ENCODE assay signal across 11 mouse cellular contexts in genomic region chr14:54995457-54996138, GRCm38 (mm10). TPM values are rescaled to one million over a fixed set of nuclear protein-coding genes. Genes with fewer than 3 reads are reported as not detected.
DNase-seq lines count a peak whose midpoint lies in the region; ATAC-seq lines count a peak whose summit lies in the region.
"Had no signal": no experiment of that assay in that cellular context is flagged by ENCODE, and none has a peak within 500 bp of the region (broad histone marks: within the 10 kb centered on the region; RNA-seq: fewer than 3 reads in every experiment).

No protein-coding gene starts in this region.

- H3K9ac ChIP-seq in heart, embryonic 12.5 days: peak overlapping the region; percentile 80
- H3K9ac ChIP-seq in heart, embryonic 13.5 days: peak overlapping the region; percentile 96

- peaks cover 49% of the 10 kb centered on the region for H3K4me1 ChIP-seq in heart, embryonic 12.5 days (replicated peaks)
- peaks cover 59% of the 10 kb centered on the region for H3K4me1 ChIP-seq in heart, embryonic 13.5 days

- H3K36me3 ChIP-seq in heart, embryonic 12.5 days: peaks cover 23% of the 10 kb centered on the region
- H3K36me3 ChIP-seq in heart, embryonic 13.5 days: peaks cover 21% of the 10 kb centered on the region

- no peak for ATAC-seq in heart, embryonic 12.5 days (ENCODE audit: insufficient number of reproducible peaks, low FRiP score)
- no peak for ATAC-seq in heart, embryonic 13.5 days (ENCODE audit: extremely low read depth, insufficient number of reproducible peaks, low FRiP score, low TSS enrichment)

- H3K4me2 ChIP-seq in heart, embryonic 12.5 days: peak overlapping the region; percentile 69
- H3K4me2 ChIP-seq in heart, embryonic 13.5 days: peak overlapping the region; percentile 66

- intact Hi-C loops in left cerebral cortex, postnatal 14 days (cut with DNase I): no loop called here

- H3K9me3 ChIP-seq in heart, embryonic 12.5 days (replicated peaks): no peaks in the 10 kb centered on the region
- H3K9me3 ChIP-seq in heart, embryonic 13.5 days: no peaks in the 10 kb centered on the region

- H3K27ac ChIP-seq in heart, embryonic 12.5 days (ENCODE audit: poor library complexity, severe bottlenecking): peak overlapping the region; percentile 99
- peak overlapping the region; percentile 98 for H3K27ac ChIP-seq in heart, embryonic 13.5 days (replicated peaks)

- no peak for DNase-seq in heart, adult 8-10 months (ENCODE audit: low spot score)
- peak; percentile 55 to 68 for DNase-seq in left cerebral cortex, postnatal 14 days (ENCODE audit: low spot score in 2 of 2)
- DNase-seq in right cerebral cortex, postnatal 10 days (ENCODE audit: low spot score in 2 of 2): peak; percentile 80 to 83
- no peak for DNase-seq in kidney, postnatal 36 days
- no peak for DNase-seq in urinary bladder, adult 18-20 months (ENCODE audit: low spot score in 2 of 2)
- no peak for DNase-seq in lung, postnatal 4 days

- WGBS in heart, embryonic 12.5 days: 36% methylated on average over 14 of the region's 14 CpGs
- WGBS in heart, embryonic 13.5 days: 33% methylated on average over 14 of the region's 14 CpGs

- H3K4me3 ChIP-seq in heart, embryonic 12.5 days: peak overlapping the region; percentile 63
- H3K4me3 ChIP-seq in heart, embryonic 13.5 days: peak overlapping the region; percentile 64

- H3K27me3 ChIP-seq in heart, embryonic 12.5 days (replicated peaks): peaks cover 32% of the 10 kb centered on the region; the same call in 1 of the 2 replicates
- peaks cover 51% of the 10 kb centered on the region for H3K27me3 ChIP-seq in heart, embryonic 13.5 days (replicated peaks)

RNA-seq across cellular contexts. Expression of gene Myh7, which starts 1.2 kb away (rescaled TPM):
- 5,583 and 5,934 TPM in 2 replicates for polyA plus RNA-seq in heart, embryonic 12.5 days (2016; fragmentation: Nextera tagmentation; extraction: Ambion mirVana)
- total RNA-seq in heart, adult 8-10 months (2022): 1,000 to 10,000 TPM; 1,453 to 2,519 (median 2,136) TPM
- polyA plus RNA-seq in heart, embryonic 13.5 days (2015; fragmentation: Nextera tagmentation; extraction: Ambion mirVana): 3,662 and 3,747 TPM in 2 replicates
- total RNA-seq in left cerebral cortex, postnatal 14 days (2021): 1 to 10 TPM; 5.6 to 7.8 TPM
- total RNA-seq: hematopoietic stem cell, adult 5-6 weeks had no signal

RNA-seq across cellular contexts. Expression of gene Gm17428, which starts 18.9 kb away (rescaled TPM):
- not detected in 2 replicates for polyA plus RNA-seq in heart, embryonic 12.5 days (2016; fragmentation: Nextera tagmentation; extraction: Ambion mirVana)
- not detected for total RNA-seq in heart, adult 8-10 months (2022)
- not detected in 2 replicates for polyA plus RNA-seq in heart, embryonic 13.5 days (2015; fragmentation: Nextera tagmentation; extraction: Ambion mirVana)
- not detected for total RNA-seq in left cerebral cortex, postnatal 14 days (2021)
- total RNA-seq: CH12.LX; hematopoietic stem cell, adult 5-6 weeks had no signal
- polyA plus RNA-seq: testis, adult 2 months had no signal

RNA-seq across cellular contexts. Expression of gene Ngdn, which starts 19.7 kb away (rescaled TPM):
- 55.7 and 60.8 TPM in 2 replicates for polyA plus RNA-seq in heart, embryonic 12.5 days (2016; fragmentation: Nextera tagmentation; extraction: Ambion mirVana)
- 10 to 100 TPM; 22.3 to 31.5 (median 25.9) TPM for total RNA-seq in heart, adult 8-10 months (2022)
- polyA plus RNA-seq in heart, embryonic 13.5 days (2015; fragmentation: Nextera tagmentation; extraction: Ambion mirVana): 56.8 and 58.2 TPM in 2 replicates
- 10 to 100 TPM; 20.2 to 21.6 TPM for total RNA-seq in left cerebral cortex, postnatal 14 days (2021)

RNA-seq across cellular contexts. Expression of gene Myh6, which starts 28.9 kb away (rescaled TPM):
- polyA plus RNA-seq in heart, embryonic 12.5 days (2016; fragmentation: Nextera tagmentation; extraction: Ambion mirVana): 2,737 and 2,858 TPM in 2 replicates
- total RNA-seq in heart, adult 8-10 months (2022): over 10,000 TPM; 18,156 to 23,973 (median 22,335) TPM
- 1,796 and 1,858 TPM in 2 replicates for polyA plus RNA-seq in heart, embryonic 13.5 days (2015; fragmentation: Nextera tagmentation; extraction: Ambion mirVana)
- total RNA-seq in left cerebral cortex, postnatal 14 days (2021): 1 to 10 TPM; 2.7 to 3.7 TPM
- total RNA-seq: hematopoietic stem cell, adult 5-6 weeks had no signal

RNA-seq across cellular contexts. Expression of gene Cmtm5, which starts 59.5 kb away (rescaled TPM):
- polyA plus RNA-seq in heart, embryonic 12.5 days (2016; fragmentation: Nextera tagmentation; extraction: Ambion mirVana): 0.57 and 0.89 TPM in 2 replicates
- total RNA-seq in heart, adult 8-10 months (2022): 1 to 10 TPM in 1 of 4 experiments, under 1 TPM in 1, not detected in 2; 0.41 to 1.2 TPM
- polyA plus RNA-seq in heart, embryonic 13.5 days (2015; fragmentation: Nextera tagmentation; extraction: Ambion mirVana): 0.49 and 0.98 TPM in 2 replicates
- total RNA-seq in left cerebral cortex, postnatal 14 days (2021): 10 to 100 TPM; 38.2 to 40.8 TPM
- total RNA-seq: CH12.LX; hematopoietic stem cell, adult 5-6 weeks had no signal
- polyA plus RNA-seq: testis, adult 2 months had no signal

Comparison
In these comparisons a context has a peak if more than half of its experiments do, and no peak if none do; other contexts are left out.
1. DNase-seq: peak in left cerebral cortex, postnatal 14 days (2 of 2) and right cerebral cortex, postnatal 10 days (2 of 2); none in heart, adult 8-10 months (single experiment), kidney, postnatal 36 days (0 of 2), urinary bladder, adult 18-20 months (0 of 2) and lung, postnatal 4 days (0 of 2).
2. RNA of gene Myh7, which starts 1.2 kb away (total RNA-seq): 1,453 to 2,519 TPM in heart, adult 8-10 months; 5.6 to 7.8 TPM in left cerebral cortex, postnatal 14 days; every median in the first group is over 100 times any median in the second.